Mouse (Mus musculus): Measurements from ENCODE around the gene Basp1. TPM values are rescaled to one million over a fixed set of nuclear protein-coding genes. Genes with fewer than 3 reads are reported as not detected.

Basp1 gene
- total and polyA plus RNA-seq, 2 experiments from 2014 or later, result 547 to 1,429 TPM

GRCm38 (mm10) chr15:25414011-25414746, 615 bp upstream of the Basp1 start:
- ATAC-seq (ENCODE audit: low FRiP score) (peak; percentile 48), DNase-seq (ENCODE audit: low spot score) (peak; percentile 74)
- Histone ChIP-seq H3K36me3 (ENCODE audit: insufficient read depth, low read length) (no peaks in the 10 kb centered on the region), H3K4me3 (ENCODE audit: low read depth, low read length) (peak overlapping the region; percentile 99), H3K27ac (ENCODE audit: low read depth, low read length) (peak overlapping the region; percentile 100), H3K4me2 (ENCODE audit: low read depth, low read length, poor library complexity, severe bottlenecking) (peak overlapping the region; percentile 64), H3K4me1 (ENCODE audit: insufficient read depth, low read length) (peaks cover 6% of the 10 kb centered on the region; the same call in 1 of the 2 replicates), H3K27me3 (ENCODE audit: insufficient read depth, low read length) (no peaks in the 10 kb centered on the region), H3K9ac (replicated peaks; ENCODE audit: low read length, poor library complexity, severe bottlenecking) (peak overlapping the region; percentile 100), H3K9me3 (ENCODE audit: low read length) (no peaks in the 10 kb centered on the region)
- whole genome bisulfite sequencing, result under 1% methylated on average over 33 of the region's 36 CpGs
- no peak for TF ChIP-seq CTCF (IDR thresholded peaks at IDR 0.05)

- H3K36me3 ChIP-seq (ENCODE audit: insufficient read depth, low read length), result no peaks in the 10 kb centered on the region
- peak overlapping the region; percentile 100 for H3K9ac ChIP-seq (replicated peaks; ENCODE audit: low read length, poor library complexity, severe bottlenecking)
- no peak for TF ChIP-seq CTCF (IDR thresholded peaks at IDR 0.05)
- ATAC-seq (ENCODE audit: low FRiP score) (peak; percentile 55), DNase-seq (ENCODE audit: low spot score) (peak; percentile 68)
- H3K4me1 ChIP-seq (ENCODE audit: insufficient read depth, low read length), result peaks cover 9% of the 10 kb centered on the region; the same call in 1 of the 2 replicates
- peak overlapping the region; percentile 99 for H3K4me3 ChIP-seq (ENCODE audit: low read depth, low read length)
- H3K27ac ChIP-seq (ENCODE audit: low read depth, low read length), result peak overlapping the region; percentile 100
- H3K27me3 ChIP-seq (ENCODE audit: insufficient read depth, low read length), result no peaks in the 10 kb centered on the region
- H3K9me3 ChIP-seq (ENCODE audit: low read length), result no peaks in the 10 kb centered on the region
- peak overlapping the region; percentile 64 for H3K4me2 ChIP-seq (ENCODE audit: low read depth, low read length, poor library complexity, severe bottlenecking)
- under 1% methylated on average over 28 of the region's 35 CpGs for WGBS
Measured at GRCm38 (mm10) chr15:25412761-25413261, 753 bp downstream of the Basp1 start.

DNA sequence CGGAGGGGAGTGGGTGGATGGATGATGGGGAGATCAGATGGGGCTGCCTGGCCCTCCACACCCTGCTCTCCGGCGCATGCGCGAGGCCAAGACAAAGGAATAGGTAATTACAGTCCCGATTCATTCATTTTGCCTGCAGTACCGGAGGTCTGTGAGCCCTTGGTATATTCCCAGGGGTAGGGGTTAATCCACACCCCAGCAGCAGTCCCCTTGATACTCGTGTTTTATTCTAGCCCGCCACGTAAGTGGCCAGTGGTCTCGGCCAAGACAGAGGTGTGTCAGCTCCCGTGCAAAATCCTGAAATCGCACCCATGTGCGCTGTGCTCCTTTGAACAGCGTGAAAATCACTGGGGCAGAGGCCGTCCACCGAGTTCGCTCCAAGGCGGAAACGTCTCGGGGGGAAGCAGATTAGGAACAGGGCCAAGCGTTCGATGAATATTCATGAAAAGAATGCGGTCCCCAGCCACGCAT, 1.4 kb downstream of the Basp1 start:
- DNase-seq (ENCODE audit: low spot score) (peak; percentile 92), ATAC-seq (ENCODE audit: low FRiP score) (peak; percentile 48)
- H3K36me3 ChIP-seq (ENCODE audit: insufficient read depth, low read length), result no peaks in the 10 kb centered on the region
- H3K4me2 ChIP-seq (ENCODE audit: low read depth, low read length, poor library complexity, severe bottlenecking), result peak overlapping the region; percentile 64
- peak overlapping the region; percentile 99 for H3K4me3 ChIP-seq (ENCODE audit: low read depth, low read length)
- H3K9ac ChIP-seq (replicated peaks; ENCODE audit: low read length, poor library complexity, severe bottlenecking), result peak overlapping the region; percentile 100
- peak overlapping the region; percentile 100 for H3K27ac ChIP-seq (ENCODE audit: low read depth, low read length)
- no peak for TF ChIP-seq CTCF (IDR thresholded peaks at IDR 0.05)
- no peaks in the 10 kb centered on the region for H3K27me3 ChIP-seq (ENCODE audit: insufficient read depth, low read length)
- peaks cover 13% of the 10 kb centered on the region; the same call in 1 of the 2 replicates for H3K4me1 ChIP-seq (ENCODE audit: insufficient read depth, low read length)
- WGBS, result under 1% methylated on average over 25 of the region's 25 CpGs
- H3K9me3 ChIP-seq (ENCODE audit: low read length), result no peaks in the 10 kb centered on the region

GRCm38 (mm10) chr15:25411461-25411860, 2.1 kb downstream of the Basp1 start:
- no peak for ATAC-seq (ENCODE audit: low FRiP score)
- TF ChIP-seq CTCF (IDR thresholded peaks at IDR 0.05), result no peak
- 1% methylated on average over 7 of the region's 7 CpGs for whole genome bisulfite sequencing

DNA sequence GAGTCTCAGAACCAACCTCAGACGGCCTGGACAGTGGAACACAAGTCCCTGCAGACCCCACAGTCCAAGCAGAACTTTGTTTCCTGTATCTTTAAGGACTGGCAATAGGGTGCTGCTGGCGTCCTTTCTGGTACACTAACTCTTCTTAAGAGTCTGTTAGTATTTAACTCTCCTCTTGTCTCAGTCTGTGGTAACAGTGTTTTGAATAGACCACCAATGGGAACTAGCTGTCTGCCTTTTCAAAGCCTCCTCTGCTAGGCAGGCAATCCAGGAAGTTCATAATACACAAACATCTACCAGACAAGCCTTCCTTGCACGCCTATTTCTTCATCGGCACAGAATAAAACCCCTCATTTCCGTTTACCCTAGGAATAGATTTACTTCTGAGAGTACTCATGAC, 7.6 kb downstream of the Basp1 start:
- TF ChIP-seq CTCF (IDR thresholded peaks at IDR 0.05), result no peak
- WGBS, result 52% methylated on average over 5 of the region's 5 CpGs
- peaks cover 41% of the 10 kb centered on the region for H3K4me1 ChIP-seq (ENCODE audit: insufficient read depth, low read length)
- H3K27ac ChIP-seq (ENCODE audit: low read depth, low read length), result no peak overlapping the region
- no peak for ATAC-seq (ENCODE audit: low FRiP score)
- no peaks in the 10 kb centered on the region for H3K9me3 ChIP-seq (ENCODE audit: low read length)
- H3K27me3 ChIP-seq (ENCODE audit: insufficient read depth, low read length), result no peaks in the 10 kb centered on the region
- peak overlapping the region; percentile 23; the same call in 1 of the 2 replicates for H3K4me2 ChIP-seq (ENCODE audit: low read depth, low read length, poor library complexity, severe bottlenecking)
- H3K9ac ChIP-seq (replicated peaks; ENCODE audit: low read length, poor library complexity, severe bottlenecking), result no peak overlapping the region
- DNase-seq (ENCODE audit: low spot score), result no peak
- H3K36me3 ChIP-seq (ENCODE audit: insufficient read depth, low read length), result peaks cover 4% of the 10 kb centered on the region; the same call in 1 of the 2 replicates
- H3K4me3 ChIP-seq (ENCODE audit: low read depth, low read length), result no peak overlapping the region

More at GRCm38 (mm10) chr15:25411461-25411860, 2.1 kb downstream of the Basp1 start:
- Histone ChIP-seq H3K9me3 (ENCODE audit: low read length) (no peaks in the 10 kb centered on the region), H3K27ac (ENCODE audit: low read depth, low read length) (peak overlapping the region; percentile 100), H3K4me3 (ENCODE audit: low read depth, low read length) (peak overlapping the region; percentile 99), H3K27me3 (ENCODE audit: insufficient read depth, low read length) (no peaks in the 10 kb centered on the region), H3K36me3 (ENCODE audit: insufficient read depth, low read length) (no peaks in the 10 kb centered on the region), H3K9ac (replicated peaks; ENCODE audit: low read length, poor library complexity, severe bottlenecking) (peak overlapping the region; percentile 100), H3K4me2 (ENCODE audit: low read depth, low read length, poor library complexity, severe bottlenecking) (peak overlapping the region; percentile 64), H3K4me1 (ENCODE audit: insufficient read depth, low read length) (peaks cover 15% of the 10 kb centered on the region; the same call in 1 of the 2 replicates)
- peak; percentile 74 for DNase-seq (ENCODE audit: low spot score)

DNA sequence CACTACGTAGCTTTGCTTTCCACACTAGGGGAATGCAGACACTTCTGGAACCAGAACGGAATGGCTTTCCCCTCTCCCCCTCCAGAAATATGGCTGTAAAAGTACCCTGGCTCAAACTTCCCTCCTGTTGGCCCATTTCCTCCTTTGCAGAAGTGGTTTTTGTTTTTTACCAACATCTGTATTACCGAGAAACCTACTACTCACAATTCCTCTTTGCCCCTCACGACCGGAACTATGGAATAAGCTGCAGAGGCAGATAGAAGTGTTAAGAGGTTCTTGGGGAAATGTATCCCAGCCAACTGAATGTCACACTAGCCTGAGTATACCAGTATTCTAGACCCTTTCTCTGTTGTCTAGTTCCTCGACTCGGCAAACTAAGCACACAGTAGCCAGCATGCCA, 9.7 kb downstream of the Basp1 start:
- 84% methylated on average over 7 of the region's 7 CpGs for WGBS
- Histone ChIP-seq H3K4me1 (ENCODE audit: insufficient read depth, low read length) (peaks cover 36% of the 10 kb centered on the region), H3K27ac (ENCODE audit: low read depth, low read length) (no peak overlapping the region; the same call in 1 of the 2 replicates), H3K9ac (replicated peaks; ENCODE audit: low read length, poor library complexity, severe bottlenecking) (no peak overlapping the region), H3K4me2 (ENCODE audit: low read depth, low read length, poor library complexity, severe bottlenecking) (peak overlapping the region; percentile 18; the same call in 1 of the 2 replicates), H3K9me3 (ENCODE audit: low read length) (no peaks in the 10 kb centered on the region), H3K4me3 (ENCODE audit: low read depth, low read length) (no peak overlapping the region), H3K27me3 (ENCODE audit: insufficient read depth, low read length) (no peaks in the 10 kb centered on the region), H3K36me3 (ENCODE audit: insufficient read depth, low read length) (peaks cover 4% of the 10 kb centered on the region; the same call in 1 of the 2 replicates)
- TF ChIP-seq CTCF (IDR thresholded peaks at IDR 0.05), result no peak
- ATAC-seq (ENCODE audit: low FRiP score) (no peak), DNase-seq (ENCODE audit: low spot score) (no peak)
